Mouse (Mus musculus) spleen, postnatal 36 days (tissue): ENCODE results near the gene Dpysl4.

Experiments
- DNase-seq, 2 experiments: peaks; one replicate each; pipeline ENCODE4 v3.0.0; 2022; ENCODE audit warnings: low spot score in 2 of 2, mixed read lengths in 1 of 2

The Dpysl4 gene

DNA sequence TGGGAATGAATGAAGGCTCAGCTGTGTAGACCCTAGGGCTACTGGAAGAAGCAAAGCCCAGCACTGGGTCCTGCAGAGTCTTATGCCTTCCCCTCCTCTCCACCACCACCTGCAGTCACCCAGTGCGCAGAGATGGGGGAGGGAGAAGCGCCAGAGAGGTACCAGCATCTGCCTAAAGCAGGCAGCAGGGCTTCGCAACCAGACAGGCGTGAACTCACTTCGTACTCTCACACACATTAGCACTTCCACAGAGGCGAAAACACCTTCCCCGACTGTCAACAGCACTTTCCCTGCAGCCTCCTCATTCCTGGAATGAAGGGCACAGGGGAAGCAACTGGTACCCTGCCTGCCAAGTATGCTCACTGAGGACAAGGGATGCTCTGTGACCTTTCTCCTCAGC is 63.6 kb downstream of the Dpysl4 start:
- DNase-seq, result no peak

- peak; percentile 13 to 16 for DNase-seq
Measured at GRCm38 (mm10) chr7:139151116-139151515, 65.3 kb downstream of the Dpysl4 start.
